ENCODE assay signal across 1 mouse cellular context in genomic region chr11:98027785-98028184, GRCm38 (mm10).
A peak's percentile ranks its signal among the peaks of the same experiment; 100 is the strongest.
TF ChIP-seq lines count a peak whose summit lies in the region.

No protein-coding gene starts in this region.

TF ChIP-seq in MEL, 35 proteins besides CTCF, POLR2A, EP300 and RAD21 (continued from another document):
- peak; percentile 68 for TF ChIP-seq POLR2AphosphoS2 (IDR thresholded peaks at IDR 0.05; ENCODE audit: low read length)
- TF ChIP-seq JUND (IDR thresholded peaks at IDR 0.05; ENCODE audit: low read depth, low read length) = no peak
- TF ChIP-seq MYB (IDR thresholded peaks at IDR 0.05; ENCODE audit: low read depth, low read length) = no peak
